Comparison of ENCODE assay signal across 7 mouse cellular contexts in genomic region chr2:152764172-152765044, GRCm38 (mm10). TPM values are rescaled to one million over a fixed set of nuclear protein-coding genes. Genes with fewer than 3 reads are reported as not detected.
DNase-seq lines count a peak whose midpoint lies in the region; ATAC-seq and TF ChIP-seq lines count a peak whose summit lies in the region.

No protein-coding gene starts in this region.

- DNase-seq in R1 (ENCODE audit: low read depth, low spot score): peak; percentile 62
- DNase-seq in hindbrain, embryonic 10.5 days (ENCODE audit: low spot score): peak; percentile 47
- DNase-seq in lung, postnatal 4 days: peak; percentile 48 to 61
- no peak for DNase-seq in left cerebral cortex, postnatal 4 days
- no peak for DNase-seq in gastrocnemius, postnatal 10 days

- no peak for TF ChIP-seq EP300 in ES-Bruce4 (IDR thresholded peaks at IDR 0.05; ENCODE audit: insufficient read depth, low read depth, low read length)

- H3K4me3 ChIP-seq in ES-Bruce4 (ENCODE audit: low read depth, low read length): peak overlapping the region; percentile 12; the same call in 1 of the 2 replicates
- peak overlapping the region; percentile 39 for H3K4me3 ChIP-seq in hindbrain, embryonic 10.5 days

- no peak for TF ChIP-seq CTCF in ES-Bruce4 (IDR thresholded peaks at IDR 0.05; ENCODE audit: low read depth, low read length)

- no peaks in the 10 kb centered on the region for H3K4me1 ChIP-seq in ES-Bruce4 (ENCODE audit: control insufficient read depth, insufficient read depth, low read length)
- peaks cover 34% of the 10 kb centered on the region for H3K4me1 ChIP-seq in hindbrain, embryonic 10.5 days (replicated peaks)

- H3K27me3 ChIP-seq in ES-Bruce4 (ENCODE audit: control insufficient read depth, insufficient read depth, low read length, poor library complexity, severe bottlenecking): no peaks in the 10 kb centered on the region
- no peaks in the 10 kb centered on the region for H3K27me3 ChIP-seq in hindbrain, embryonic 10.5 days (ENCODE audit: insufficient read depth, poor library complexity, severe bottlenecking)

- WGBS in hindbrain, embryonic 10.5 days: 3% methylated on average over 14 of the region's 14 CpGs

- no peak for TF ChIP-seq POLR2A in ES-Bruce4 (IDR thresholded peaks at IDR 0.05; ENCODE audit: insufficient read depth, low read length)

- no peak for ATAC-seq in erythroid progenitor cell, adult 5-6 weeks (replicated peaks; ENCODE audit: low FRiP score, poor library complexity, severe bottlenecking)

- H3K9me3 ChIP-seq in ES-Bruce4 (replicated peaks; ENCODE audit: control insufficient read depth, insufficient read depth, low read length, poor library complexity, severe bottlenecking): no peaks in the 10 kb centered on the region
- no peaks in the 10 kb centered on the region for H3K9me3 ChIP-seq in hindbrain, embryonic 10.5 days

- H3K9ac ChIP-seq in ES-Bruce4 (ENCODE audit: low read depth, poor library complexity, severe bottlenecking): peak overlapping the region; percentile 14; the same call in 1 of the 2 replicates

- H3K36me3 ChIP-seq in ES-Bruce4 (ENCODE audit: control insufficient read depth, insufficient read depth, low read length, poor library complexity, severe bottlenecking): no peaks in the 10 kb centered on the region
- H3K36me3 ChIP-seq in hindbrain, embryonic 10.5 days: no peaks in the 10 kb centered on the region

- intact Hi-C loops in left cerebral cortex, postnatal 4 days (cut with DNase I): loop anchor here (10.0 kb wide), 1 partner anchor 60 kb away; no protein-coding TSS in a partner anchor

- no peak overlapping the region for H3K27ac ChIP-seq in ES-Bruce4 (ENCODE audit: insufficient read depth, low read length)
- peak overlapping the region; percentile 82 for H3K27ac ChIP-seq in hindbrain, embryonic 10.5 days

RNA-seq across cellular contexts. Expression of gene Cox4i2, which starts 10.4 kb away (rescaled TPM):
- 0.94 and 1.1 TPM in 2 replicates for polyA plus RNA-seq in ES-Bruce4 (2011; ENCODE audit: insufficient read depth, insufficient read length, low read depth, missing spikeins)
- polyA plus RNA-seq in hindbrain, embryonic 10.5 days (2016; fragmentation: Nextera tagmentation; extraction: Ambion mirVana): 5.0 and 5.1 TPM in 2 replicates
- 1 to 10 TPM; 1.7 to 1.9 TPM for total RNA-seq in left cerebral cortex, postnatal 4 days (2021)
- 1.8 TPM in 1 of 2 replicates, not detected in the other for total RNA-seq in erythroid progenitor cell, adult 5-6 weeks (2015; ENCODE audit: low replicate concordance)
- not detected in 2 replicates for total RNA-seq in erythroid progenitor cell, adult 5-6 weeks (2017; ENCODE audit: low replicate concordance)
- total RNA-seq in gastrocnemius, postnatal 10 days (2021): 1 to 10 TPM; 5.6 to 6.9 TPM

RNA-seq across cellular contexts. Expression of gene Id1, which starts 28.4 kb away (rescaled TPM):
- polyA plus RNA-seq in ES-Bruce4 (2011; ENCODE audit: insufficient read depth, insufficient read length, low read depth, missing spikeins): 19.0 and 20.5 TPM in 2 replicates
- 168 and 176 TPM in 2 replicates for polyA plus RNA-seq in hindbrain, embryonic 10.5 days (2016; fragmentation: Nextera tagmentation; extraction: Ambion mirVana)
- 10 to 100 TPM; 25.6 to 27.6 TPM for total RNA-seq in left cerebral cortex, postnatal 4 days (2021)
- 1.3 and 17.3 TPM in 2 replicates for total RNA-seq in erythroid progenitor cell, adult 5-6 weeks (2015; ENCODE audit: low replicate concordance)
- 1.6 and 2.6 TPM in 2 replicates for total RNA-seq in erythroid progenitor cell, adult 5-6 weeks (2017; ENCODE audit: low replicate concordance)
- total RNA-seq in gastrocnemius, postnatal 10 days (2021): 10 to 100 TPM; 17.6 to 21.1 TPM

Comparison
In these comparisons a context has a peak if more than half of its experiments do, and no peak if none do; other contexts are left out.
1. DNase-seq: peak in R1 (single experiment), hindbrain, embryonic 10.5 days (single experiment) and lung, postnatal 4 days (2 of 2); none in left cerebral cortex, postnatal 4 days (single experiment) and gastrocnemius, postnatal 10 days (single experiment).